10 mouse cellular contexts compared by ENCODE assay signal in the genomic region with DNA sequence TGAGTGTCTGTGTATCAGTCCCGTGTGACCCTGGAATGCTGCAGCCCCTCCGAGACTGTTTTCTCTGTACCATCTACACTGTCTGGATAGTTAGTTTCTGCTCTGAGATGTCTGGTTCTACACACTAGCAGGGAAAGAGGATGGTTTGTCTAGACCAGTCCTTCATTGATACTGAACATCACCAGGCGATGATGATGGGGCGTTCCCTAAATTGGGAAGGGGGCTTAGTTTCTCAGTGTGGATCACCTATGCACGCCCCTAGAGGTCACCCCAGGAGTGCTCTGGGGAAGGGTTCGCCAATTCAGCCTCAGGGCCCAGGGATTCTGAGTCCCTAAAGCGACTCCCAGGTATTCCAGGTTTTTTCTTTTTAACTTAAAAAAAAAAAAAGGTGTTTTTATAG. TPM values are rescaled to one million over a fixed set of nuclear protein-coding genes. Genes with fewer than 3 reads are reported as not detected.
DNase-seq lines count a peak whose midpoint lies in the region; ATAC-seq and TF ChIP-seq lines count a peak whose summit lies in the region.
"Had no signal": no experiment of that assay in that cellular context is flagged by ENCODE, and none has a peak within 500 bp of the region (broad histone marks: within the 10 kb centered on the region; RNA-seq: fewer than 3 reads in every experiment).

No protein-coding gene starts in this region.

- TF ChIP-seq CTCF in lung, embryonic 14.5 days (IDR thresholded peaks at IDR 0.05; ENCODE audit: low read depth), result no peak
- TF ChIP-seq CTCF in small intestine, adult 2 months (IDR thresholded peaks at IDR 0.05; ENCODE audit: extremely low read depth, insufficient read length, insufficient replicate concordance, low read depth, low read length), result no peak

- H3K4me3 ChIP-seq in heart, embryonic 10.5 days, result 0 out of 2 replicates have a peak overlapping the region, but pooled peaks have one; percentile 25
- H3K4me3 ChIP-seq in lung, embryonic 14.5 days (ENCODE audit: low read depth, low read length), result no peak overlapping the region; the same call in 1 of the 2 replicates
- no peak overlapping the region for H3K4me3 ChIP-seq in embryonic facial prominence, embryonic 12.5 days
- H3K4me3 ChIP-seq in small intestine, adult 2 months (ENCODE audit: low read depth, low read length), result no peak overlapping the region
- H3K4me3 ChIP-seq: midbrain, embryonic 10.5 days had no signal

- no peak for DNase-seq in heart, embryonic 10.5 days (ENCODE audit: low spot score)
- no peak for DNase-seq in heart, postnatal 25 days (ENCODE audit: low spot score)
- no peak for DNase-seq in lung, embryonic 14.5 days
- no peak for DNase-seq in lung, adult 18-20 months
- DNase-seq in urinary bladder, postnatal 4 days (ENCODE audit: low spot score in 2 of 2), result no peak
- no peak for DNase-seq in urinary bladder, adult 18-20 months (ENCODE audit: low spot score in 2 of 2)
- DNase-seq: cerebellum, adult 2 months had no signal

- H3K4me2 ChIP-seq in lung, embryonic 14.5 days, result peak overlapping the region; percentile 59
- H3K4me2 ChIP-seq in embryonic facial prominence, embryonic 12.5 days (replicated peaks), result peak overlapping the region; percentile 37

- WGBS in heart, embryonic 10.5 days, result 25% methylated on average over 7 of the region's 7 CpGs
- 42% methylated on average over 7 of the region's 7 CpGs for WGBS in lung, embryonic 14.5 days
- WGBS in embryonic facial prominence, embryonic 12.5 days, result 29% methylated on average over 7 of the region's 7 CpGs
- 71% methylated on average over 7 of the region's 7 CpGs for WGBS in small intestine, adult 2 months

- H3K9me3 ChIP-seq in heart, embryonic 10.5 days, result no peaks in the 10 kb centered on the region
- H3K9me3 ChIP-seq in lung, embryonic 14.5 days (ENCODE audit: low read depth, low read length), result no peaks in the 10 kb centered on the region
- H3K9me3 ChIP-seq in embryonic facial prominence, embryonic 12.5 days, result no peaks in the 10 kb centered on the region
- H3K9me3 ChIP-seq: midbrain, embryonic 10.5 days had no signal

- H3K36me3 ChIP-seq in heart, embryonic 10.5 days, result no peaks in the 10 kb centered on the region
- H3K36me3 ChIP-seq in lung, embryonic 14.5 days (ENCODE audit: insufficient read depth), result no peaks in the 10 kb centered on the region
- no peaks in the 10 kb centered on the region for H3K36me3 ChIP-seq in embryonic facial prominence, embryonic 12.5 days
- H3K36me3 ChIP-seq in small intestine, adult 2 months (ENCODE audit: control insufficient read depth, insufficient read depth, low read length), result no peaks in the 10 kb centered on the region
- H3K36me3 ChIP-seq: midbrain, embryonic 10.5 days had no signal

- peaks cover 26% of the 10 kb centered on the region for H3K4me1 ChIP-seq in heart, embryonic 10.5 days
- H3K4me1 ChIP-seq in lung, embryonic 14.5 days (ENCODE audit: insufficient read depth), result peaks cover 7% of the 10 kb centered on the region; the same call in 1 of the 2 replicates
- H3K4me1 ChIP-seq in embryonic facial prominence, embryonic 12.5 days, result peaks cover 12% of the 10 kb centered on the region
- peaks cover 11% of the 10 kb centered on the region for H3K4me1 ChIP-seq in small intestine, adult 2 months (ENCODE audit: control insufficient read depth, insufficient read depth, insufficient read length, low read length)

- intact Hi-C loops in heart, postnatal 25 days (cut with DNase I), result no loop called here

- no peak; the same call in 1 of the 2 replicates for ATAC-seq in lung, embryonic 14.5 days (ENCODE audit: insufficient read depth)
- peak; percentile 16; the same call in 1 of the 2 replicates for ATAC-seq in embryonic facial prominence, embryonic 12.5 days (ENCODE audit: insufficient number of reproducible peaks, insufficient read depth, low FRiP score, low TSS enrichment)

- peaks cover 42% of the 10 kb centered on the region for H3K27me3 ChIP-seq in heart, embryonic 10.5 days (ENCODE audit: insufficient read depth, poor library complexity, severe bottlenecking)
- H3K27me3 ChIP-seq in lung, embryonic 14.5 days (ENCODE audit: insufficient read depth, low read length), result peaks cover 12% of the 10 kb centered on the region
- peaks cover 20% of the 10 kb centered on the region for H3K27me3 ChIP-seq in embryonic facial prominence, embryonic 12.5 days
- H3K27me3 ChIP-seq in small intestine, adult 2 months (ENCODE audit: control insufficient read depth, insufficient read depth, low read length), result 0 out of 2 replicates have a peak, but pooled peaks cover 5% of the 10 kb centered on the region

- peak overlapping the region; percentile 67; the same call in 1 of the 2 replicates for H3K27ac ChIP-seq in heart, embryonic 10.5 days
- H3K27ac ChIP-seq in lung, embryonic 14.5 days (ENCODE audit: low read depth), result peak overlapping the region; percentile 80
- H3K27ac ChIP-seq in embryonic facial prominence, embryonic 12.5 days, result peak overlapping the region; percentile 30; the same call in 1 of the 2 replicates
- peak overlapping the region; percentile 56; the same call in 1 of the 2 replicates for H3K27ac ChIP-seq in small intestine, adult 2 months (ENCODE audit: insufficient read depth, low read depth, low read length)
- H3K27ac ChIP-seq: midbrain, embryonic 10.5 days had no signal

- TF ChIP-seq POLR2A in small intestine, adult 2 months (IDR thresholded peaks at IDR 0.05; ENCODE audit: low read depth, low read length), result no peak

- H3K9ac ChIP-seq in lung, embryonic 14.5 days, result peak overlapping the region; percentile 35; the same call in 1 of the 2 replicates
- H3K9ac ChIP-seq in embryonic facial prominence, embryonic 12.5 days, result peak overlapping the region; percentile 15; the same call in 1 of the 2 replicates

RNA-seq across cellular contexts. Expression of a gene that starts 3.7 kb away (rescaled TPM):
- polyA plus RNA-seq in heart, embryonic 10.5 days (2016; fragmentation: Nextera tagmentation; extraction: Ambion mirVana), result 0.23 TPM in 2 replicates
- not detected for total RNA-seq in heart, postnatal 25 days (2021)
- polyA plus RNA-seq in lung, embryonic 14.5 days (2014; fragmentation: Nextera tagmentation; extraction: Ambion mirVana), result 0.08 TPM in 1 of 2 replicates, not detected in the other
- polyA plus RNA-seq in embryonic facial prominence, embryonic 12.5 days (2016; fragmentation: Nextera tagmentation; extraction: Ambion mirVana), result 0.22 and 0.67 TPM in 2 replicates
- polyA plus RNA-seq in small intestine, adult 2 months (2012; rRNA removed), result not detected in 2 replicates
- polyA plus RNA-seq: midbrain, embryonic 10.5 days had no signal

RNA-seq across cellular contexts. Expression of a gene that starts 14.9 kb away (rescaled TPM):
- 89.4 and 114 TPM in 2 replicates for polyA plus RNA-seq in heart, embryonic 10.5 days (2016; fragmentation: Nextera tagmentation; extraction: Ambion mirVana)
- total RNA-seq in heart, postnatal 25 days (2021), result 10 to 100 TPM; 13.0 to 13.8 TPM
- polyA plus RNA-seq in lung, embryonic 14.5 days (2014; fragmentation: Nextera tagmentation; extraction: Ambion mirVana), result 83.7 and 92.5 TPM in 2 replicates
- 110 and 112 TPM in 2 replicates for polyA plus RNA-seq in embryonic facial prominence, embryonic 12.5 days (2016; fragmentation: Nextera tagmentation; extraction: Ambion mirVana)
- 21.8 and 23.2 TPM in 2 replicates for polyA plus RNA-seq in small intestine, adult 2 months (2012; rRNA removed)

RNA-seq across cellular contexts. Expression of a gene that starts 38.2 kb away (rescaled TPM):
- 32.3 and 39.8 TPM in 2 replicates for polyA plus RNA-seq in heart, embryonic 10.5 days (2016; fragmentation: Nextera tagmentation; extraction: Ambion mirVana)
- total RNA-seq in heart, postnatal 25 days (2021), result 10 to 100 TPM; 10.4 to 11.8 TPM
- 35.2 and 35.9 TPM in 2 replicates for polyA plus RNA-seq in lung, embryonic 14.5 days (2014; fragmentation: Nextera tagmentation; extraction: Ambion mirVana)
- polyA plus RNA-seq in embryonic facial prominence, embryonic 12.5 days (2016; fragmentation: Nextera tagmentation; extraction: Ambion mirVana), result 41.6 and 47.0 TPM in 2 replicates
- polyA plus RNA-seq in small intestine, adult 2 months (2012; rRNA removed), result 3.2 and 5.9 TPM in 2 replicates

RNA-seq across cellular contexts. Expression of a gene that starts 45.6 kb away (rescaled TPM):
- polyA plus RNA-seq in heart, embryonic 10.5 days (2016; fragmentation: Nextera tagmentation; extraction: Ambion mirVana), result 0.89 and 1.1 TPM in 2 replicates
- total RNA-seq in heart, postnatal 25 days (2021), result under 1 TPM; 0.17 to 0.94 TPM
- 1.1 TPM in 2 replicates for polyA plus RNA-seq in lung, embryonic 14.5 days (2014; fragmentation: Nextera tagmentation; extraction: Ambion mirVana)
- polyA plus RNA-seq in embryonic facial prominence, embryonic 12.5 days (2016; fragmentation: Nextera tagmentation; extraction: Ambion mirVana), result 1.2 and 2.4 TPM in 2 replicates
- 6.3 and 7.1 TPM in 2 replicates for polyA plus RNA-seq in small intestine, adult 2 months (2012; rRNA removed)

RNA-seq across cellular contexts. Expression of a gene that starts 53.0 kb away (rescaled TPM):
- 6.6 and 9.0 TPM in 2 replicates for polyA plus RNA-seq in heart, embryonic 10.5 days (2016; fragmentation: Nextera tagmentation; extraction: Ambion mirVana)
- 10 to 100 TPM; 15.1 to 16.3 TPM for total RNA-seq in heart, postnatal 25 days (2021)
- 10.4 and 10.9 TPM in 2 replicates for polyA plus RNA-seq in lung, embryonic 14.5 days (2014; fragmentation: Nextera tagmentation; extraction: Ambion mirVana)
- 8.8 and 8.9 TPM in 2 replicates for polyA plus RNA-seq in embryonic facial prominence, embryonic 12.5 days (2016; fragmentation: Nextera tagmentation; extraction: Ambion mirVana)
- polyA plus RNA-seq in small intestine, adult 2 months (2012; rRNA removed), result 23.5 and 31.9 TPM in 2 replicates

Comparison
In these comparisons a context has a peak if more than half of its experiments do, and no peak if none do; other contexts are left out.
1. H3K27ac ChIP-seq: peak in every context shown above with its lines; median percentile 80 in lung, embryonic 14.5 days; 67 in heart, embryonic 10.5 days; 56 in small intestine, adult 2 months; 30 in embryonic facial prominence, embryonic 12.5 days.